Comparison of ENCODE assay signal across 25 mouse cellular contexts in the genomic region with DNA sequence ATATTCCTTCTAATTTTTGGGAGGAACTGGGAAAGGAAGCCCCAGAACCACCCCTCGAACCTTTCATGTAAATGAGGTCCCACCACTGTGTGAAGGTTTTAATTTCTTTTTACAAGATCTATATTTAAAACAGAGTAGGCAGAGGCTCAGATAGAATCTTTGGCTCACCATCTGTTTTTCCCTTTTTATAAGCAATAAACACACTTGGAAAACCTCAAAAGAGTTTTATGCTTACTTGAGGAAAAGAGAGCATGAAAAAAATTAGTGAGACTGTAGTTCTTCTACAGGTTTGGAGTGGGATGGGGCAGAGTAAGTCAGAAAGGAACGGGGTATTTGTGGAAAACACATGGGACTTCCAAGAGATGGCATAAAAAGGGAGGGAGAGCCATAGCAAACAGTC. TPM values are rescaled to one million over a fixed set of nuclear protein-coding genes. Genes with fewer than 3 reads are reported as not detected.
DNase-seq lines count a peak whose midpoint lies in the region; ATAC-seq and TF ChIP-seq lines count a peak whose summit lies in the region.
"Had no signal": no experiment of that assay in that cellular context is flagged by ENCODE, and none has a peak within 500 bp of the region (broad histone marks: within the 10 kb centered on the region; RNA-seq: fewer than 3 reads in every experiment).

No protein-coding gene starts in this region.

- H3K27me3 ChIP-seq in hindbrain, postnatal 0 days (ENCODE audit: insufficient read depth, low read length) = no peaks in the 10 kb centered on the region
- no peaks in the 10 kb centered on the region for H3K27me3 ChIP-seq in hindbrain, embryonic 12.5 days
- H3K27me3 ChIP-seq in midbrain, embryonic 16.5 days (ENCODE audit: control insufficient read depth, insufficient read depth, low read depth, low read length) = no peaks in the 10 kb centered on the region
- H3K27me3 ChIP-seq in midbrain, embryonic 15.5 days (replicated peaks) = no peaks in the 10 kb centered on the region
- H3K27me3 ChIP-seq in liver, embryonic 14.5 days (ENCODE audit: control insufficient read depth, insufficient read depth, low read length) = no peaks in the 10 kb centered on the region
- no peaks in the 10 kb centered on the region for H3K27me3 ChIP-seq in liver, postnatal 0 days (ENCODE audit: insufficient read depth, low read length)
- H3K27me3 ChIP-seq in intestine, embryonic 15.5 days (replicated peaks) = no peaks in the 10 kb centered on the region
- H3K27me3 ChIP-seq: embryonic facial prominence, embryonic 13.5 days; limb, embryonic 15.5 days; midbrain, embryonic 12.5 days had no signal

- no peak for TF ChIP-seq EP300 in liver, embryonic 14.5 days (IDR thresholded peaks at IDR 0.05; ENCODE audit: low read depth)
- no peak for TF ChIP-seq EP300 in liver, postnatal 0 days (IDR thresholded peaks at IDR 0.05; ENCODE audit: low read depth)

- H3K27ac ChIP-seq in hindbrain, postnatal 0 days = no peak overlapping the region
- H3K27ac ChIP-seq in hindbrain, embryonic 12.5 days = no peak overlapping the region
- H3K27ac ChIP-seq in midbrain, embryonic 16.5 days (ENCODE audit: low read length) = no peak overlapping the region
- H3K27ac ChIP-seq in midbrain, embryonic 15.5 days = no peak overlapping the region
- H3K27ac ChIP-seq in liver, embryonic 14.5 days = no peak overlapping the region
- H3K27ac ChIP-seq in liver, postnatal 0 days (ENCODE audit: low read depth) = no peak overlapping the region
- no peak overlapping the region for H3K27ac ChIP-seq in intestine, embryonic 15.5 days
- H3K27ac ChIP-seq: embryonic facial prominence, embryonic 13.5 days; heart, adult 2 months; kidney, postnatal 0 days; limb, embryonic 15.5 days; midbrain, embryonic 12.5 days had no signal

- no peaks in the 10 kb centered on the region for H3K9me3 ChIP-seq in hindbrain, postnatal 0 days (ENCODE audit: low read length)
- H3K9me3 ChIP-seq in hindbrain, embryonic 12.5 days (replicated peaks) = no peaks in the 10 kb centered on the region
- no peaks in the 10 kb centered on the region for H3K9me3 ChIP-seq in midbrain, embryonic 16.5 days (replicated peaks; ENCODE audit: control insufficient read depth, low read length, poor library complexity, severe bottlenecking)
- no peaks in the 10 kb centered on the region for H3K9me3 ChIP-seq in midbrain, embryonic 15.5 days
- H3K9me3 ChIP-seq in liver, embryonic 14.5 days (ENCODE audit: control insufficient read depth, low read length) = no peaks in the 10 kb centered on the region
- no peaks in the 10 kb centered on the region for H3K9me3 ChIP-seq in liver, postnatal 0 days (ENCODE audit: low read length)
- H3K9me3 ChIP-seq in intestine, embryonic 15.5 days = no peaks in the 10 kb centered on the region
- H3K9me3 ChIP-seq: embryonic facial prominence, embryonic 13.5 days; limb, embryonic 15.5 days; midbrain, embryonic 12.5 days had no signal

- H3K4me1 ChIP-seq in hindbrain, postnatal 0 days (ENCODE audit: insufficient read depth, low read length) = peaks cover 10% of the 10 kb centered on the region
- peaks cover 21% of the 10 kb centered on the region for H3K4me1 ChIP-seq in hindbrain, embryonic 12.5 days
- peaks cover 37% of the 10 kb centered on the region for H3K4me1 ChIP-seq in midbrain, embryonic 16.5 days (ENCODE audit: control insufficient read depth, insufficient read depth, low read length)
- H3K4me1 ChIP-seq in midbrain, embryonic 15.5 days = peaks cover 33% of the 10 kb centered on the region
- H3K4me1 ChIP-seq in liver, embryonic 14.5 days (replicated peaks; ENCODE audit: control insufficient read depth in 2 of 2, insufficient read depth in 2 of 2, low read length in 1 of 2) = peaks cover 16 to 20% of the 10 kb centered on the region in 2 experiments
- H3K4me1 ChIP-seq in liver, postnatal 0 days (ENCODE audit: insufficient read depth) = peaks cover 31% of the 10 kb centered on the region
- 0 out of 2 replicates have a peak, but pooled peaks cover 5% of the 10 kb centered on the region for H3K4me1 ChIP-seq in intestine, embryonic 15.5 days (replicated peaks)

- no peak overlapping the region for H3K4me3 ChIP-seq in hindbrain, postnatal 0 days (ENCODE audit: low read length)
- H3K4me3 ChIP-seq in hindbrain, embryonic 12.5 days = no peak overlapping the region
- no peak overlapping the region for H3K4me3 ChIP-seq in midbrain, embryonic 16.5 days (ENCODE audit: low read depth, low read length)
- H3K4me3 ChIP-seq in midbrain, embryonic 15.5 days = no peak overlapping the region
- no peak overlapping the region for H3K4me3 ChIP-seq in liver, embryonic 14.5 days (ENCODE audit: insufficient read depth in 1 of 2, low read depth in 2 of 2, low read length in 2 of 2)
- no peak overlapping the region for H3K4me3 ChIP-seq in liver, postnatal 0 days (ENCODE audit: low read depth, low read length)
- H3K4me3 ChIP-seq in intestine, embryonic 15.5 days (replicated peaks) = no peak overlapping the region
- H3K4me3 ChIP-seq: embryonic facial prominence, embryonic 13.5 days; heart, adult 2 months; limb, embryonic 15.5 days; midbrain, embryonic 12.5 days had no signal

- WGBS in hindbrain, postnatal 0 days = 67% methylated on average over 2 of the region's 2 CpGs
- WGBS in hindbrain, embryonic 12.5 days = 83% methylated on average over 2 of the region's 2 CpGs
- WGBS in midbrain, embryonic 16.5 days = 77% methylated on average over 2 of the region's 2 CpGs
- whole genome bisulfite sequencing in midbrain, embryonic 15.5 days = 79% methylated on average over 2 of the region's 2 CpGs
- WGBS in liver, embryonic 14.5 days (ENCODE audit: insufficient replicate concordance) = 75% methylated on average over 2 of the region's 2 CpGs
- WGBS in liver, postnatal 0 days (ENCODE audit: insufficient replicate concordance) = 74% methylated on average over 2 of the region's 2 CpGs
- WGBS in intestine, embryonic 15.5 days = 76% methylated on average over 2 of the region's 2 CpGs

- no peak for ATAC-seq in hindbrain, postnatal 0 days
- no peak for ATAC-seq in hindbrain, embryonic 12.5 days (ENCODE audit: low FRiP score)
- ATAC-seq in midbrain, embryonic 16.5 days = no peak
- no peak for ATAC-seq in midbrain, embryonic 15.5 days (replicated peaks)
- ATAC-seq in liver, embryonic 14.5 days (ENCODE audit: insufficient read depth) = no peak
- ATAC-seq in liver, postnatal 0 days = no peak
- no peak for ATAC-seq in intestine, embryonic 15.5 days
- ATAC-seq: forebrain, embryonic 14.5 days had no signal

- H3K4me2 ChIP-seq in hindbrain, postnatal 0 days (ENCODE audit: low read depth, low read length) = peak overlapping the region; percentile 62
- no peak overlapping the region for H3K4me2 ChIP-seq in hindbrain, embryonic 12.5 days (replicated peaks)
- peak overlapping the region; percentile 41; the same call in 1 of the 2 replicates for H3K4me2 ChIP-seq in midbrain, embryonic 16.5 days (ENCODE audit: low read length)
- H3K4me2 ChIP-seq in midbrain, embryonic 15.5 days = no peak overlapping the region
- peak overlapping the region; percentile 86 for H3K4me2 ChIP-seq in liver, embryonic 14.5 days (ENCODE audit: low read depth)
- H3K4me2 ChIP-seq in liver, postnatal 0 days (ENCODE audit: low read depth, low read length) = peak overlapping the region; percentile 90
- H3K4me2 ChIP-seq in intestine, embryonic 15.5 days (replicated peaks) = no peak overlapping the region
- H3K4me2 ChIP-seq: embryonic facial prominence, embryonic 13.5 days; limb, embryonic 15.5 days; midbrain, embryonic 12.5 days had no signal

- DNase-seq in hindbrain, postnatal 0 days (ENCODE audit: low spot score) = no peak
- no peak for DNase-seq in liver, embryonic 14.5 days (ENCODE audit: low read depth in 3 of 3, low spot score in 3 of 3)
- DNase-seq in liver, postnatal 0 days = no peak
- DNase-seq in urinary bladder, adult 18-20 months (ENCODE audit: low spot score in 2 of 2) = no peak
- DNase-seq: adrenal gland, adult 2 months; cerebellum, adult 11-12 months; cerebellum, postnatal 25 days; embryo, embryonic 11 days; gastrocnemius, postnatal 14 days; heart, adult 2 months; kidney, adult 2 months; layer of hippocampus, adult 9-11 months; left cerebral cortex, postnatal 4 days; right cerebral cortex, postnatal 25 days; thymus, postnatal 14 days had no signal

- no peaks in the 10 kb centered on the region for H3K36me3 ChIP-seq in hindbrain, postnatal 0 days (ENCODE audit: insufficient read depth, low read length)
- H3K36me3 ChIP-seq in hindbrain, embryonic 12.5 days = no peaks in the 10 kb centered on the region
- 0 out of 2 replicates have a peak, but pooled peaks cover 2% of the 10 kb centered on the region for H3K36me3 ChIP-seq in midbrain, embryonic 16.5 days (ENCODE audit: control insufficient read depth, insufficient read depth, low read length)
- H3K36me3 ChIP-seq in midbrain, embryonic 15.5 days (replicated peaks) = no peaks in the 10 kb centered on the region; the same call in 1 of the 2 replicates
- H3K36me3 ChIP-seq in liver, embryonic 14.5 days (replicated peaks; ENCODE audit: control insufficient read depth, insufficient read depth, low read depth) = peaks cover 18% of the 10 kb centered on the region
- H3K36me3 ChIP-seq in liver, postnatal 0 days (replicated peaks; ENCODE audit: insufficient read depth, low read length) = peaks cover 26% of the 10 kb centered on the region
- no peaks in the 10 kb centered on the region for H3K36me3 ChIP-seq in intestine, embryonic 15.5 days
- H3K36me3 ChIP-seq: embryonic facial prominence, embryonic 13.5 days; limb, embryonic 15.5 days; midbrain, embryonic 12.5 days had no signal

- no peak for TF ChIP-seq CTCF in hindbrain, postnatal 0 days (IDR thresholded peaks at IDR 0.05; ENCODE audit: low read depth)
- TF ChIP-seq CTCF in liver, embryonic 14.5 days (IDR thresholded peaks at IDR 0.05; ENCODE audit: low read depth) = no peak
- no peak for TF ChIP-seq CTCF in liver, postnatal 0 days (IDR thresholded peaks at IDR 0.05; ENCODE audit: low read depth)

- H3K9ac ChIP-seq in hindbrain, postnatal 0 days (replicated peaks; ENCODE audit: low read length) = no peak overlapping the region
- H3K9ac ChIP-seq in hindbrain, embryonic 12.5 days = no peak overlapping the region
- H3K9ac ChIP-seq in midbrain, embryonic 16.5 days (ENCODE audit: low read depth, low read length) = no peak overlapping the region
- no peak overlapping the region for H3K9ac ChIP-seq in midbrain, embryonic 15.5 days
- H3K9ac ChIP-seq in liver, embryonic 14.5 days (replicated peaks) = no peak overlapping the region
- H3K9ac ChIP-seq in liver, postnatal 0 days (replicated peaks) = no peak overlapping the region
- no peak overlapping the region for H3K9ac ChIP-seq in intestine, embryonic 15.5 days
- H3K9ac ChIP-seq: embryonic facial prominence, embryonic 13.5 days; limb, embryonic 15.5 days; midbrain, embryonic 12.5 days had no signal

RNA-seq across cellular contexts. Expression of a gene that starts 3.8 kb away (rescaled TPM):
- total RNA-seq in hindbrain, postnatal 0 days (2014; rRNA removed) = 1.9 and 4.4 TPM in 2 replicates
- polyA plus RNA-seq in hindbrain, postnatal 0 days (2015; fragmentation: Nextera tagmentation; extraction: Ambion mirVana) = 1.1 and 2.2 TPM in 2 replicates
- polyA plus RNA-seq in hindbrain, embryonic 12.5 days (2016; fragmentation: Nextera tagmentation; extraction: Ambion mirVana) = 0.49 and 0.82 TPM in 2 replicates
- 0.21 and 0.25 TPM in 2 replicates for polyA plus RNA-seq in midbrain, embryonic 16.5 days (2015; fragmentation: Nextera tagmentation; extraction: Ambion mirVana)
- polyA plus RNA-seq in midbrain, embryonic 15.5 days (2015; fragmentation: Nextera tagmentation; extraction: Ambion mirVana) = 0.19 and 0.75 TPM in 2 replicates
- 0.47 and 0.50 TPM in 2 replicates for polyA plus RNA-seq in liver, embryonic 14.5 days (2012; rRNA removed)
- 0.66 and 0.86 TPM in 2 replicates for polyA plus RNA-seq in liver, embryonic 14.5 days (2014; fragmentation: Nextera tagmentation; extraction: Ambion mirVana)
- 2.6 and 3.0 TPM in 2 replicates for polyA plus RNA-seq in liver, postnatal 0 days (2015; fragmentation: Nextera tagmentation; extraction: Ambion mirVana)
- 0.19 and 0.59 TPM in 2 replicates for polyA plus RNA-seq in intestine, embryonic 15.5 days (2015; fragmentation: Nextera tagmentation; extraction: Ambion mirVana)
- total RNA-seq: hematopoietic stem cell, adult 5-6 weeks had no signal

RNA-seq across cellular contexts. Expression of a gene that starts 4.8 kb away (rescaled TPM):
- 34.1 and 35.9 TPM in 2 replicates for total RNA-seq in hindbrain, postnatal 0 days (2014; rRNA removed)
- polyA plus RNA-seq in hindbrain, postnatal 0 days (2015; fragmentation: Nextera tagmentation; extraction: Ambion mirVana) = 19.6 and 20.4 TPM in 2 replicates
- polyA plus RNA-seq in hindbrain, embryonic 12.5 days (2016; fragmentation: Nextera tagmentation; extraction: Ambion mirVana) = 21.5 and 23.5 TPM in 2 replicates
- 20.1 and 21.2 TPM in 2 replicates for polyA plus RNA-seq in midbrain, embryonic 16.5 days (2015; fragmentation: Nextera tagmentation; extraction: Ambion mirVana)
- 23.7 and 29.0 TPM in 2 replicates for polyA plus RNA-seq in midbrain, embryonic 15.5 days (2015; fragmentation: Nextera tagmentation; extraction: Ambion mirVana)
- 5.2 and 7.8 TPM in 2 replicates for polyA plus RNA-seq in liver, embryonic 14.5 days (2012; rRNA removed)
- polyA plus RNA-seq in liver, embryonic 14.5 days (2014; fragmentation: Nextera tagmentation; extraction: Ambion mirVana) = 13.7 and 15.3 TPM in 2 replicates
- polyA plus RNA-seq in liver, postnatal 0 days (2015; fragmentation: Nextera tagmentation; extraction: Ambion mirVana) = 8.2 and 9.0 TPM in 2 replicates
- polyA plus RNA-seq in intestine, embryonic 15.5 days (2015; fragmentation: Nextera tagmentation; extraction: Ambion mirVana) = 11.1 TPM in 2 replicates

RNA-seq across cellular contexts. Expression of a gene that starts 26.6 kb away (rescaled TPM):
- total RNA-seq in hindbrain, postnatal 0 days (2014; rRNA removed) = 13.4 and 16.9 TPM in 2 replicates
- 40.1 and 42.6 TPM in 2 replicates for polyA plus RNA-seq in hindbrain, postnatal 0 days (2015; fragmentation: Nextera tagmentation; extraction: Ambion mirVana)
- polyA plus RNA-seq in hindbrain, embryonic 12.5 days (2016; fragmentation: Nextera tagmentation; extraction: Ambion mirVana) = 88.4 and 99.7 TPM in 2 replicates
- 53.6 and 60.8 TPM in 2 replicates for polyA plus RNA-seq in midbrain, embryonic 16.5 days (2015; fragmentation: Nextera tagmentation; extraction: Ambion mirVana)
- 59.8 and 61.5 TPM in 2 replicates for polyA plus RNA-seq in midbrain, embryonic 15.5 days (2015; fragmentation: Nextera tagmentation; extraction: Ambion mirVana)
- polyA plus RNA-seq in liver, embryonic 14.5 days (2012; rRNA removed) = 27.6 and 37.2 TPM in 2 replicates
- 55.2 and 61.5 TPM in 2 replicates for polyA plus RNA-seq in liver, embryonic 14.5 days (2014; fragmentation: Nextera tagmentation; extraction: Ambion mirVana)
- polyA plus RNA-seq in liver, postnatal 0 days (2015; fragmentation: Nextera tagmentation; extraction: Ambion mirVana) = 30.3 and 36.7 TPM in 2 replicates
- polyA plus RNA-seq in intestine, embryonic 15.5 days (2015; fragmentation: Nextera tagmentation; extraction: Ambion mirVana) = 65.4 and 71.4 TPM in 2 replicates

Comparison
In these comparisons a context has a peak if more than half of its experiments do, and no peak if none do; other contexts are left out.
1. H3K4me2 ChIP-seq: peak in hindbrain, postnatal 0 days (single experiment), midbrain, embryonic 16.5 days (single experiment), liver, embryonic 14.5 days (single experiment) and liver, postnatal 0 days (single experiment); none in hindbrain, embryonic 12.5 days (single experiment), midbrain, embryonic 15.5 days (single experiment) and intestine, embryonic 15.5 days (single experiment).